Mouse (Mus musculus): ENCODE results near the gene Eml3.
A peak's percentile ranks its signal among the peaks of the same experiment; 100 is the strongest.

The Eml3 gene

DNA sequence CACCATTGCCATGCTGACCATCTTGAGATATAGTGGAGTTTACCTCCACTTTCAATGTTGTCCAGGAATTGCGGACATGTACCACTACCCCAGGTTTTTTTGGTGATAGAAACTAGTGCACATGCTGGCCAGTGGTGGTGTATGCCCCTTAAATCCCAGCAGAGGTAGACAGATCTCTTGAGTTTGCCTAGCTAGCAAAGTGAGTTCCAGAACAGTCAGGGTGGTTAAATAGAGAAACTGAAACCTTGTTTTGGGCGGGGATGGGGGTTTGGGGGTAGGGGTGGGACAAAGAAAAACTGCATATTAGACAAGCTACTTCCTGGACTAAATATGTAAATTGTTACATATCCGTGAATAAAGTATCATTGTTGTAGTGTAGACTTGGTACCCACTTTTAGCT, 10.4 kb upstream of the Eml3 start:
- no peak for DNase-seq

DNA sequence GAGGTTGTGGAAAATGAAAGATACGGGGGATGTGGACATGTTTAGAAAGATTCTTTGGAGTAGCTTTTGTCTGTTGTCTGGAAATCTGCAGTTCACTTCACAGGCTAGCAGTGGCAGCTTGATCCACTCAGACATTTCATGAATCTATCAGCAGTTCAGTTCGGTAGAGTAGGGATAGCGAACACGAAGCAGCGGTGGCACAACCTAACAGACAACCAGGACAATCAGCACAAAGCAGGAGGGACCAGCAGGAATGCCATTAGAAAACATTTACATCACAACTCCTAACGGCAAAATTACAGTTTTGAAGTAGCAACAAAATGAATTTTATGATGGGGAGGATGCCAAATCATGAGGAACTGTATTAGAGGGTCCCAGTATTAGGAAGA, 9.7 kb upstream of the Eml3 start:
- no peak for DNase-seq

DNA sequence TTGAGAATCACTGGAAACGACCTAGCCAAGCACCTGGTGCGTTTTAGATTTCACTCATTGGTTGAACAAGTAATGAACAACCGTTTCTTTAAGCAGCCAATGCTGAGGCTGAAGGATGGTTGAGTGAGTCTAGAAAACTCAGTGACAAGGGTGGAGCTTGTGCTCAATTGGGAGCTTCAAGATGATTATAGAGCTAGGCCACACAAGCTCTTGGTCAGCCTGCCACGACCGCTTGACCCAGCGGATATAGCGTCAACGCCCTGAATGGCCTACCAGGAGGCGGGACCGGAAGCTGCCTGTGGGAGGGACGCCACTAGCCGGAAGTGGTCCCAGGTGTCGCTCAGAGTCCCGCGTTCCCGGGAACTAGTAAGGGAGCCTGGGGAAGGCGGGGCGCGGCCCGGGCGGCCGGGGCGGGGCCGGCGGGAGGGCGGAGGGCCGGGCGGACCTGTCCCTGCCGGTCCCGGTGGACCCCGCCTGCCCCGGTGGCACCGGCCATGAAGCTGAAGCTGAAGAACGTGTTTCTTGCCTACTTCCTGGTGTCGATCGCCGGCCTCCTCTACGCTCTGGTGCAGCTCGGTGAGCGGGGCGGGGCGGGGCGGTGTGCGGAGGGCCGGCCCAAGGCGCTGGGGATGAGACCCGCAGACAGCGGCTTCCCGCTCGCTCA, 9.1 kb upstream of the Eml3 start, which contains the start of gene B3gat3:
Gene B3gat3, plus strand, starts transcription at position 302 of the 664 bp plus-strand sequence.
- peak; percentile 97 for DNase-seq

DNA sequence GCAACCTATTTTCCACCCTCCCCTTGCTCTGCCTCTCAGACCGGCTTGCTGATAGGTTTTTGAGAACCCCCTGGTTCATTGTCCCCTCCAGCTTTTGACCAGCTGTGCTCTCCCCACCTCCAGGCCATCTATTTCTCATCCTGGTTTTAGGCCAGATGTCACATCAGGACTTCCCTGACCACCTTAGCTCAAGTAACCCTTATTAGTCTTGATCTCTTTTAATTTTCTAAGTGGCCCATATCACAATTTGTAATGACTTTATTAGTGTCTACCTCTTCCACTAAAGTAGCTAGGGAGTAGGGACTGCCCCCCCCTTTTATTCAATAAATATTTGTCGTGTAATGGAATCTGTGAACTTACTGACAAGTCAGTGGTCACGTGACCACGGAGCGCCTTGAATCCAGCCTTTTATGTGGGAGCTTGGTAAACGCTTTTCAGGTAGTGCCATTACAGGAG, 8.5 kb upstream of the Eml3 start:
- peak; percentile 55 for DNase-seq

DNA sequence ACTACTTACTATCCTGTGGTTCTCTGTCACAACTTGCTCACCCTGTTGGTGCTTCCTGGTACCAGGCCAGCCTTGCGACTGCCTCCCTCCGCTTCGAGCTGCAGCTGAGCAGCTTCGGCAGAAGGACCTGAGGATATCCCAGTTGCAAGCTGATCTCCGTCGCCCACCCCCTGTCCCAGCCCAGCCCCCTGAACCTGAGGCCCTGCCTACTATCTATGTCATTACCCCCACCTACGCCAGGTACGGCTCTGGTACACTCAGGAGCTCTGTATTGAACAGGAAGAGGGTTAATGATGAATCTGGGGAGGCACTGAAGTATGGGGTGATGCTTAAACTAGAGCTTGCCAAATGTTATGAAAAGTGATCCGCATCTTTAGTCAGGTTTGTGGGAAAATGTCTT, 7.6 kb upstream of the Eml3 start:
- no peak for DNase-seq

DNA sequence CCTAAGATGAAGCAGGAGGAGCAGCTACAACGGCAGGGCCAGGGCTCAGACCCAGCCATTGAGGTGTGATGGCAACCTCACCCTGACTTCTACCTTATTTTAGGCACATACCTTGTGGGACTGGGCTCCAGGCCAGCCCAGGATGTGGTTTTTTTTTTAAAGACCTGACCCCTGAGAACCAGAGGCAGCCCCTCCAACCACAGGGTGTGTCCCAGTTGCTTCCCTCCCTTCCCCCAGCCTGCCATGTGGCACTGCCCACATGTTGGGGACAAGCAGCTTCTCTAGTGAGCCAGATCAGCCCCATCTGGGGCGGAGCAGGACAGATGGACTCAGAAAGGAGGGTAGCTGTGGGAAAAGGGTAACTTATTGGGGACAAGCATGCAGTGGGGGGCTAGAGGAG, 2.6 kb upstream of the Eml3 start:
- no peak for DNase-seq

DNA sequence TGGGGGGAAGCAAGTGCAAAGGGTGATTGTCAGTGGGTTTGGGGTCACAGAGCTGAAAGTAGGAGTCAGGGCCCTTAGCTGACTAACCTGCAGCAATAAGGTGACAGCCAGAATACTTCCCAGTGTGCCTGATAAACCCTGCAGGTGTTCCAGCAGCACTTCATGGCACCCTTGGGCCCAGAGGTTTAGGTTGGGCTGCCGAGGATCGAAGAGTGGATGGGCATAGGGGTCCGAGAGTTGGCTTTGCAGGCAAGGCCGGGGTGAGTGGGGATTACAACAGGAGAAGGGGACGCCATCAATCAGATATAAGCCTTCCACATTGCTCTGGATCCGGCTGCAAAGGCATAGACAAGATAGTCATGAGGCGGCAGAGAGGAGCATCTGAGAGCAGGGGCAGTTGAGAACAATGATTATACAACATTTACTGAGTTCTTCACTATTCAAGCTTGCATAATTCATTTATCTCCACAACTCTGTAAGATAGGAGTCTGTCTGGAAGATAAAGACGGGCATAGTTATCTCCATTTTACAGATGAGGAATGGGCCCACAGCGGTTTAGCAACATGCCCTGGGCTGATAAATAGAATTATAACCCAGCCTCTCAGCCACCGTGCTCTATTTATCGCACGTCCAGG, 1.3 kb upstream of the Eml3 start:
- DNase-seq, result no peak

DNA sequence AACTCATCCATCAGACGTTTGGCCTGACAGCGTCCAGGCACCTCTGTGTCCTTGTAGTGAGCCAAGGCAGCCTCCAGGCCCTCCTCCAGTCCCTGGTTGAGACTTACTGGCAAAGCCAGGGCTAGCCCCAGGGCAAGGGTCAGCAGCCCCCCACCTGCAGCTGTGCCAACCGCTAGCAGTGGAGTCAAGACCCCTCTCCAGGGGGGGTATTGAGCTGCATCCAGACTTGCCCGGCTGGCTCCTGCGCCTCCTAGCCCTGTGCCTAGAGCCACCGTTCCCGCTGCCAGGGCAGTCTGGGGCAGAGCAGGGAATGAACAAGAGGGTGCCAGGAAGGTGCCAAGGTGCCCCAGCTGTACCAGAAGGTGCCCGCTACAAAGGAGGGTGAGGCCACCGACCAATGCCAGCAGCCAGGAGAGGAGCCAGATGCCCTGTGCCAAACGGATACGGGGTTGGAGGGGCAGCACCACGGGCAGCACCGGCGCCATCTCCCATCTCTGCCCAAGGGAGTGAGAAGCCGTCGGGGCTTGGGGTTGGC, 596 bp upstream of the Eml3 start:
- DNase-seq, result no peak

DNA sequence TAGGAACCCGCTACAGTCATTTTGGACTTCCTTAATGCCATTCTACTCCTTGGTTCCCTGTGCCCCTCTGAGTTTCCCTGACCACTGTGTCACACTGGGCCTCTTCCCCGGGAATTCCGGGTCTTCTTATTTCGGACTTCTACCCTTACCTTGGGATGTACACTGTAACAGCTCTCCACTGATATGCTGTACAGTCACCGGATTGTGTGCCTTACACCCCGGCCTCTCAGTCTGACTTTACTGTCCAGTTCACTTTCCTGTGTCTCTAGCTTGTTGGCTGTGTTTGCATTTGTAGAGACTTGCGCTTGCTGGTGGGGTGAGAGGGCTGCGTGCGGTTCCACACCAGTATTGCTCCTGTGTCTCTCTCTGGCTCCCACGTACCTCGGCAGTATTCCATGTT, 765 bp downstream of the Eml3 start:
- no peak for DNase-seq

DNA sequence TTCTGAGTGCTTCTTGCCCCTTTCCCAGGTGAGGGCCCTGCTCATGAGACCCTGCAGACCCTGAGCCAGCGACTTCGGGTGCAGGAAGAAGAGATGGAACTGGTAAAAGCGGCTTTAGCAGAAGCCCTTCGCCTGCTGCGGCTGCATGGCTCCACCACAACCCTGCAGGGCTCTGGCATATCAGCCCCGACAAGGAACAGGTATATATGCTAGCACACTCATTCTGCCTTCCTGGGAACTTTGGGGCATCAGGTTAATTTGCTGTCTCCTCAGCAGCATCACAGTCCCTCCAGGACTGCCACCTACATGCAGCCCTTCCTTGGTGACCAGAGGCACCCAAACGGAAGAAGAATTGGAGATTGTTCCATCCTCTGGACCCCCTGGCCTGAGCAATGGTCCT, 1.4 kb downstream of the Eml3 start:
- no peak for DNase-seq

DNA sequence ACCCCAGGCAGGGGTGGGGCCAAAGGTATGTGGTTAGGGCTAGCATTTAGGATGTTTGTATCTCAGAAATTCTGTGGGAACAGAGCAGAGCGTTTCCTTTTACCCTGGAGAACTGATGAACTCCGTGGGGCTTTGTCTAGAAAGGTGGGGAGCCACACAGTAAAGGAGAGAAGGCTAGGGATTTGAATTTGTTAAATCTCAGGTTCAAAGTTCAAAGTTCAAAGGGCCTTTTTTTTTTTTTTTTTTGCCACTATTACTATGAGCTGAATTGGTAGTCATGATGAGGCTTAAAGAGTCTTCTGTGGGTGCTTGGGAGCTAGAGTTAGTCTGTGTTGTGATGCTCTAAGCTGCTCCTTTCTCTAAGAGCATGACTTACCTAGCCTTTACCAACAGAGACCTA, 7.4 kb downstream of the Eml3 start:
- no peak for DNase-seq

DNA sequence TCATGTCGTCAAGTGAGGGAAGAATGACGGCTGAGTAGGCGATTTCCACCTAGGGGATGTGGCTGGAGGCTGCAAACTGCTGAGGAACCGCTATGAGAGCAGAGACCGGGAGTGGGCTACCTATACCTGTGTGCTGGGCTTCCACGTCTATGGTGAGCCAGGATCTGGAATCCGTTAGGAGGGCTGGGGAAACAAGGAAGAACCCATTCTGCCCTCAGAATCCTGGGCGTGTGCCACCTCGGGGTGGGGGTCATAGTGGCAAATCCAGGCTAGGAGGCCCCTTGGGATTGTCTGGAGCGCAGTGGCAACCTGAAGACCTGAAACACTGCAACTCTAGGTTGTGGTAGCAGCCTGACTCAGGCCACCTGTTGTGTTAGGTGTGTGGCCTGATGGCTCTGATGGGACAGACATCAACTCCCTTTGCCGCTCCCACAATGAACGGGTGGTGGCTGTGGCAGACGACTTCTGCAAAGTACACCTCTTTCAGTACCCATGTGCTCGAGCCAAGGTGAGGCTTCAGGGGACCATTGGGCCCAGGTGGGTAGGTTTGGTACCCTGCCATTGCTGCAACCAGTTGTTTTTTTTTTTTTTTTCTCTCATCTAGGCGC, 11.3 kb downstream of the Eml3 start:
- DNase-seq, result no peak

DNA sequence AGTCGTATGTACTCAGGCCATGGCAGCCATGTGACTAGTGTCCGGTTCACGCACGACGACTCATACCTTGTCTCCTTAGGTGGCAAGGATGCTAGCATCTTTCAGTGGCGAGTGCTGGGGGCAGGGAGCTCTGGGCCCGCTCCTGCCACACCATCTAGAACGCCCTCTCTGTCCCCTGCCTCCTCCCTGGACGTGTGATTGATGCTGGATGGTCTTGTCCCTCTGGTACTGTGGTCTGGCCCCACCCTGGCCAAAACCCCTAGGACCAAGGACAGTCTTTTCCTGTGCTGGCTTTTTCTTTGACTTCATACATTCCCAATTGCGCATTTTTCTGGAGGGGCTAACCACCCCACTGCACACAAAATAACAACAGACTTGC, 11.8 kb downstream of the Eml3 start:
- no peak for DNase-seq

DNA sequence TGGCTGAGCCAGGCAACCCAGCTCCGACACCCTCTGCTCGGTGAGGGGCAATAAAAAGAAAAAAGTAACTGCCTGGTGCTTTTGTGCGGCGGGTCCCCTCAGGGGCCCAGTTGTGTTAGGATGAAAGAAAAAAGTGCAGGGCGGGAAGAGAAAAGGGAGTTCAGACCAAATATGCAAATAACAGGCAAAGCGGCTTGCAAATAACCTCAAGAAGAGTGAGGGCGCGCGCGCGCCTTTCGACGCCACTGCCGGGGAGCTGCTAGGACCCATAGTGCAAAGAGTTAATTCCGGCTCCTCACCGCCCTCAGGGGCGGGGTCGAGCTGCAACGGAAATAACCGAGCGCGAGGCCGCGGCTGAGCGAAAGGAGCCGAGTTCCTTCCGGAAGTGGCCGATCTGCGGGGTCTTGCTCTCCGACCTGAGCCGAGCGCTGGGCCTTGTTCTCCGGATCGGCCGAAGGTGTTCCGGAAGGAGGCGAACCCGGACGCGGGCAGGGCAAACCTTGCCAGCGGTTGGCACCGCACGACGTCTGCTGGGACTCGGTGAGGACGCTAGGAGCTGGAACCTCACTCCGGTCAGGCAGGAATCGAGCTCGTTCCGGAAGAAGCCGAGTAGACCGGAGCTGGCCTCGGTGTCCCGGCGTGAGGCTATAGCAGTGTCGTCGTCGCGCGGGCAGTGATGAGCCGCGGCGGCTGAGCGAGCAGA, 12.3 kb downstream of the Eml3 start, which contains the start of gene Mta2:
Gene Mta2, plus strand, starts transcription at position 361 of the 703 bp plus-strand sequence.
- peak; percentile 98 for DNase-seq

DNA sequence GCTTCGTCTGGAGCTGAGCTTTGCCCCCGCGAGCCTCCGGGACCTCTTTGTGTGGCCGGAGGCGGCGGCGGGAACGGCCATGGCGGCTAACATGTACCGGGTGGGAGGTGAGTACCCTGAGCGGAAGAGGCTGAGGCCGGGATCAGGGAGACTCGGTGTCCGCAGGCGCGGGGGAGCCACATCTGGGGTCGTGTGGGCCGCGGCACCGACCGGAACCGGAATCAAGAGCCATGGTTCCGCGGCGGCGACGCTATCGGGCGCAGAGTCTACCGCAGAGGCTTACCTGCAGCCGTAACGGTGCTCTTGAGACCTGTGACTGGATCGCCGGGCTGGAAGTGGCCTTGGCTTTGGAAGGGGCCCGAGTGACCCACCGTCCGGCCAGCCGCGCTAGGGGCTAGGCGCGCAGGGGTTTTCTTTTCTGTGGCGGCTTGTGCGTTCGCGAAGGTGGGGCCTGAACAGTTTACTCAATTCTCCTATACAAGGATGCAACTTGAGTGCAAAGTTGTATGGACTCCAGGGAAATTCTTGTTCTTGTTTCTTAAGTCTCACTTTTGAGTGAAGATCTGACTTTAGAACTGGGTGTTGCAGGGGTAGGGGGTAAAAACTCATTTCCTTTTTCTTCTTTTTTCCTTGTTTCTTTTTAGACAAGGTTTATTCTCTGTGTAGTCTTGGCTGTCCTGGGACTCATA, 13.1 kb downstream of the Eml3 start:
- DNase-seq, result peak; percentile 75

DNA sequence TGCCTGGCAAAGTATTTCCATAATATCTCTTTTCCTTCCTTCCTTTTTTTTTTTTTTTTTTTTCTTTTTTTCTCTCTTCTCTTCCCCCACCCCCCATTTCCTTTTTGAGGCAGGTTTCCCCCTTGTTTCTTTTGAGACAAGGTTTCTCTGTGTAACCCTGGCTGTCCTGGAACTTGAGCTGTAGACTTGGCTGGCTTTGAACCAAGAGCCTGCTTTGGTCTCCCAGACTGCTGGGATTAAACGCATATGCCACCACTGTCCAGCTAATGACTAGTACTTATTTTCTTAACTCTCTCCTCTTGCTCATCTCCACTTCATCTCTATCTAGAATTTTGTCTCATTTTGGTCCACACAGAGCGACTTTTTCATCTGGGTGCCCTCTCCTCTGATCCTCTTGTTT, 13.7 kb downstream of the Eml3 start:
- DNase-seq, result no peak

DNA sequence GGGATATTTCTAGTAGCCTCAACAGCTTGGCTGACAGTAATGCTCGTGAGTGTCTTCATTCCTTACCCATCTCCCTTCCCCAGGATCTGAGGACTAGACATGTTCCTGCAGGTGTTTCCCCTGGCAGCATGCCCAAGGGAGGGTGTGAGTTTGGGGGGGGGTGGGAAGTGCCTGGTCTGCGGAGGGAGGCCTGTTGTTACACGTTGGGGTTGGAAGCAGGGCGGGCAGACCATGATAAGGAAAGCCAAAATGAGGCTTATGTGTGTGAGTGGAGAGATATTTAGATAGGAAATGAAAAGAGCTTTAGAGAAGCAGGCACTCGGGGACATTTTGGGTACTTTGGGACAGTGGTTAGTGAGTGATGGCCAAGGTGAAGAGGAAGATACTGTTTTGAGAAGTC, 14.7 kb downstream of the Eml3 start:
- peak; percentile 49 for DNase-seq

DNA sequence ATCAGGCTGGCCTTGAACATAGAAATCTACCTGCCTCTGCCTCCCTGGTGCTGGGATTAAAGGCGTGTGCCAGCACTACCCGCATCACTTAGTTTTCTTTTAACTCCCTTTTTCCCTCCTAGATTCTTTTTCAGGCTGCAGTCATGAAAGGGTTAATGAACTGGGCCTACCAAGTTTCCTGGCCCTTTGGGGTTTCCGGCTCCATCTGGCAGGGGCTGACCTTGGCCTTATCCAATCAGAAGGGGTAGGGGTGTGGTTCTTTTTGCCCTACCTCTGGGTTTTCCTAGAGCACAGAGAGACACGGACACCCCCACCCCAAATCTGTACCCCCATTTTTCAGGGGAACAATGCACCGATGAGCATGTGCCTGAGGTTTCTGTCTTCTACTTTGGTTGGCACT, 15.4 kb downstream of the Eml3 start:
- peak; percentile 88 for DNase-seq

DNA sequence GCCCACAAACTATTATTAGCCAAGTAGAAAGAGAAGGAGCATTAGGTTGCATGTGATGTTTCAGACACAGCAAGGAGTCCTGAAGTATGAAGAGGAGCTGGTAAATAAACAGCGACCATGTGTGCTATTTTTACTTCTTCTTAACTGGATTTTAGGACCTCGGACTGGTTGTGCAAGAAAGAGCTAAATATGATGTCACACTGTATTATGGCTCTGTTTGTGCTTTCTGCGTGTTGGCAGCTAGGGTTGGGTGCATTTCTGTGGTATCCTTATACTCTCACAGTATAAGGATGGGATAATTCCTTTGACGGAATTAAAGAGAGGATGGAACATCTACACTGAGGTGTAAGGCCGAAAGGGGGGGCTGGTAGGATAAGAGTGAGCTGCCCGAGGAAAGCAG, 15.9 kb downstream of the Eml3 start:
- DNase-seq, result no peak

DNA sequence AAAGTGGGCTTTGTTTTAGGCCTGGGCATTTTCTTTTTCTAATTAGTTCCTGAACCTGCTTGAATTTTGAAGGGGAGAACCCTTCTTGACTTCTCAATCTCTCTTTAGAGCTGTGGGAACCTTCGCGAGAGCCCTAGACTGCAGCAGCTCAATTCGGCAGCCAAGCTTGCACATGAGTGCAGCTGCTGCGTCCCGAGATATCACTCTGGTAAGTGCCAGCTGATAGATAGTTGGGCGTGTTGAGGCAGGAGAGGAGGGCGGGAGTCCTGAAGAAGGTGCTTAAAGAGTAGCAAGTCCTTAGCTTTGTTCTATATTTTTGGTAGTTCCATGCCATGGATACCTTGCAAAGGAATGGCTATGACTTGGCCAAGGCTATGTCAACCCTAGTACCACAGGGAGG, 17.6 kb downstream of the Eml3 start:
- no peak for DNase-seq

DNA sequence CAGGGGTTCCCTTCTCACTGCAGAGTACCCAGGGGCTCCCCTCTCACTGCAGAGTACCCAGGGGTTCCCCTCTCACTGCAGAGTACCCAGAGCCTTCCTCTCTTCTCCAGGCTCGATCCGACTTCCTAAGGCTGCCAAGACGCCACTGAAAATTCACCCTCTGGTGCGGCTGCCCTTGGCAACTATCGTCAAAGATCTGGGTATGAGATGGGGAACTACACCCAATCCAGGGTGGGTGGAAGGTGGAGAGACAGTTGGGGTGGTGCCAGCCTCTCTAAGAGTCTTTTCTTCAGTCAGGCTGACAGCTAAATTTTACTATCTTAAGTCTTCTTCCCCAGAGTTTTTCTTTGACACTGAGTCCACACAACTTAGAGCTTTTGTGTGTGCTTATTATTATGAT, 20.8 kb downstream of the Eml3 start:
- DNase-seq, result no peak

DNA sequence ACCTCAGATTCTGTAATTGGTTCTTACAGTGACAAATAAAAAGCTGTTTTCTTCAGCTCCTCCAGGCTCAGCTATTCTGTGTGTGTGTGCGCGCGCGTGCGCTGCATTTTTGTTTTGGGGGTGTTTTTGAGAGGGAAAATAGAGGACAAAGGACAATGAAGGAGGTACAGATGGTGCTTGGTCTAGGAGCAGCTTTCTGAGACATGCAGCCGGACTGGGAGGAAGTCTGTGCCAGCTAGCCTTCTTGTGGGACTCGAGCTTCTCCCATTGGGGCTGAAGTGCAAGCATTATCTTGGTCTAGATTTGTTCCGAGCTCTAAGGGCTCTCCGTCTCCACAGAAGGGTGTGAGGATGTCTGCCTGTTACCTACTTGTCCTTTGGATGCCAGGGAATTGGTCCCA, 22.9 kb downstream of the Eml3 start:
- DNase-seq, result no peak

All from kidney, postnatal 14 days (tissue).